Mouse (Mus musculus): Measurements from ENCODE around the gene Fat1.
"Not testable (repeated sequence)": the region's sequence is repeated elsewhere in the genome, so short reads cannot be mapped to it uniquely, and the experiment has no call there.

The Fat1 gene

DNA sequence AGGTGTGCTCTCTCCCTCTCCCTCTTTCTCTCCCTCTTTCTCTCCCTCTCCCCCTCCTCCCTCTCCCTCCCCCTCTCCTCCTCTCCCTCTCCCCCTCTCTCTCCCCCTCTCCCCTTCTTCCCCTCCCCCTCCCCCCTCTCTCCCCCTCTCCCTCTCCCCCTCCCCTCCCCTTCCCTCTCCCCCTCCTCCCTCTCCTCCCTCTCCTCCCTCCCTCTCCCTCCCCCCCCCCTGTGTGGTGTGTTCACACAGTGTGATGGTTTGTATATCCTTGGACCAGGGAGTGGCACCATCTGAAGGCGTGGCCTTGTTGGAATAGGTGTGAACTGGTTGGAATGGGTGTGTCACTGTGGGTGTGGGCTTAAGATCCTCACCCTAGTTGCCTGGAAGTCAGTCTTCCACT, 130.1 kb downstream of the Fat1 start:
- DNase-seq (ENCODE audit: low spot score in 2 of 2), result not testable (repeated sequence)

DNA sequence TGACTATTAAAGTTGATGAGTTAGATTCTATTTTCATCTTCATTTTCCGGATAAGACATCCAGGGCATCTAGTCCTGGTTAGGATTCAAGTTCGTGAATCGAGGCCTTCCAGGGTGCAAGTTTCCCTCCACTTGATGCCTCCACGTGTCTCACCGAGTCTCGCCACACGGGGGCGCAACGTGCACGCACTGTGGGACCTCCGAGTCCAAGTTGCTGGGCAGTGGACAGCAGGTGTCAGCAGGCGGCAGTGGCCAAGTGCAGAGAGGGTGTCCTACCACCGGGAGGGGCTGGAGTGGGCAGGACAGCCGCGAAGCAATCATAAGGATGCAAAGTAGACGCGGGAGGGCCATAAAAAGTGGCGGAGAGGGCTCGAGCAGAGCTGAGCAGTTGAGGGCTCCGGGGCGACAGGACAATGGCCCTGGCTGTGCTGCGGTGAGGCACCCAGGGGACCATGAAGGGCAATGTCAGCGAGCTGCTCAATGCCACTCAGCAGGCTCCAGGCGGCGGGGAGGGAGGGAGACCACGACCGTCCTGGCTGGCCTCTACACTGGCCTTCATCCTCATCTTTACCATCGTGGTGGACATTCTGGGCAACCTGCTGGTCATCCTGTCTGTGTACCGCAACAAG, 133.6 kb downstream of the Fat1 start, which contains the start of gene Mtnr1a:
Mtnr1a (plus strand) TSS at position 379 of the 628 bp plus-strand sequence.
- DNase-seq (ENCODE audit: low spot score in 2 of 2), result peak; percentile 59 to 84

DNA sequence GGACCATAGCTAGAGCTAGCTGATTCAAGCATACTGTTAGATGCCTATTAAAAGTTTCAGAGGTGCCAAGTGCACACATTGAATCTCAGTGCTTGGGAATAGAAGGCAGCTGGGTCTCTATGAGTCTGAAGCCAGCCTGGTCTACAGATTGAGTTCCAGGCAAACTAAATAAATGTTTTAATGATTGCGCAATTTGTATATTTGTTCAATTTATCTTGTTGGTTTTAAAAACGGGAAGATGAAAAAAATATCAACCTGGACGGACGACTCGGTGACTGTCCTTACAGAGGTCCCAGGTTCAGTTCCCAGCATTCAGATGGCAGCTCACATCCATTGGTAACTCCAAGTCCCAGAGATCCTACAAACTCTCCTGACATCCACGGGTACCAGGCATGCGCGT, 135.7 kb downstream of the Fat1 start:
- DNase-seq (ENCODE audit: low spot score in 2 of 2), result no peak

- DNase-seq (ENCODE audit: low spot score in 2 of 2), result no peak
Observed at GRCm38 (mm10) chr8:45080850-45081249, 145.6 kb downstream of the Fat1 start.

DNA sequence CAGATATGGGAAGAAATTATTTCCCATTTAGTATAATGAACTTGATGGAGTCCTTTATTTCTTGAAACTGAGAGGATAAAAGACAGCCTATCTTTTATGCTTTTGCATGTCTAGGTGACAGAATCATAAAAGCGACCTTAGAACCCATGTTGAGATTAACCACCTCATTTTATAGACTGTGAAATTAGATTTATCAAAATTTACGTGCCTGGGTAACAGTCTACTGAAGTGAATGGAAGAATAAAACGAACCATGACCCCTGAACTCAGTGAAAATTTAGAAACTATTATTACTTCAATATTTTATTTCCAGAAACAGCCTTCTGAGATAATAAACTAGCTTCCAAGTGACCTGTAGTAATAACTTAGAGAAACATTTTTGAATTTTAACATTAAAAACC, 158.4 kb downstream of the Fat1 start:
- DNase-seq (ENCODE audit: low spot score in 2 of 2), result no peak

Measured in frontal cortex, postnatal 10 days (tissue).